Mouse (Mus musculus): ENCODE measurements around the gene Slc16a3.

The Slc16a3 gene

GRCm38 (mm10) chr11:120973318-120973717 lies 25.0 kb downstream of the Slc16a3 start:
- no peak for DNase-seq (ENCODE audit: low spot score in 2 of 2)

GRCm38 (mm10) chr11:120979711-120980426 lies 31.6 kb downstream of the Slc16a3 start:
- DNase-seq (ENCODE audit: low spot score in 2 of 2), result no peak

DNA sequence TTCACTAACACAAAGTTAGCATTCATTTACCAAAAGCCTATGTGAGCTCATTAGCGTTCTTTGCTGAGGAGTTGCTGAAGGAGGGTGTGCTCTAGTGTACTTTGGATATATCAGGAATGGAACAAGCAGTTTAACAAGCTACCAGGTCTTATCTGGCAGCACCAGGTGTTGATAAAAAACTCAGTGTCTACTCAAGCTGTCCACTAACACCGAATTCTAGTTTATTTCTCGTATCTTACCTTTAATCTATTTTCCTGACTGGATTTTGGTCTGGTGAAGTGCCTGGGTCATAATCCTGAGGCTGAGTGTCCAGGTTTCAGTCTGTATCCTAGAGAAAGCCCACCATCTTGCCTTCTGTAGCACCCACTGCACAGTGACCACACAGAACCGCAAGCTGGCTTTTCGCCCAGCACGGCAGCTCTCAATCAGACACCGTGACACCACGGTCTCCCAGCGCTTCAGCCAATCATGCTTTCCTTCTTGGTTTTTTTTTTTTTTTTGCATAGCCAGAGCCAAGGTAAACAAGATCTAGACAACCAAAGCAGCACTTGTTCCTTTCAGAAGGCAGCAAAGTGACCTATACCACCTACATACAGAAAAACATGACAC lies 32.3 kb downstream of the Slc16a3 start:
- DNase-seq (ENCODE audit: low spot score in 2 of 2), result no peak

DNA sequence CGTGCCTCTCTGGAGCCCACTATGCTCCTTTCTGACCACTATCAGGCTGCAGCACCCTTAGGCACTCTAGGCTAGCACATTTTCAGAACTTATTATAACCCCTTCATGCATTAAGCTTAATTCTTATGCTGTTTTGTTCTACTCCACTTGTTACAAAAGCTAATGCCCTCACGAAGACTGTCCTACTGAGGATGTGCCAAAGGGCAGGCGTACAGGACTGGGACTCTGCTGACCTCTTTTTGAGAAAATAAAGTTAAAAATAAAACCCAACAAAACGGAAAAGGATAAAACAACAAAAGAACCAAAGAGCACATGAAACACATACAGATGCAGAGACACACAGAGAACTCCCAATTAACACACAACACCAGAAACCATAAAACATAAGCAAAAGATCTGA lies 33.4 kb downstream of the Slc16a3 start:
- DNase-seq (ENCODE audit: low spot score in 2 of 2), result no peak

GRCm38 (mm10) chr11:120982459-120982858 lies 34.2 kb downstream of the Slc16a3 start:
- DNase-seq (ENCODE audit: low spot score in 2 of 2), result no peak

DNA sequence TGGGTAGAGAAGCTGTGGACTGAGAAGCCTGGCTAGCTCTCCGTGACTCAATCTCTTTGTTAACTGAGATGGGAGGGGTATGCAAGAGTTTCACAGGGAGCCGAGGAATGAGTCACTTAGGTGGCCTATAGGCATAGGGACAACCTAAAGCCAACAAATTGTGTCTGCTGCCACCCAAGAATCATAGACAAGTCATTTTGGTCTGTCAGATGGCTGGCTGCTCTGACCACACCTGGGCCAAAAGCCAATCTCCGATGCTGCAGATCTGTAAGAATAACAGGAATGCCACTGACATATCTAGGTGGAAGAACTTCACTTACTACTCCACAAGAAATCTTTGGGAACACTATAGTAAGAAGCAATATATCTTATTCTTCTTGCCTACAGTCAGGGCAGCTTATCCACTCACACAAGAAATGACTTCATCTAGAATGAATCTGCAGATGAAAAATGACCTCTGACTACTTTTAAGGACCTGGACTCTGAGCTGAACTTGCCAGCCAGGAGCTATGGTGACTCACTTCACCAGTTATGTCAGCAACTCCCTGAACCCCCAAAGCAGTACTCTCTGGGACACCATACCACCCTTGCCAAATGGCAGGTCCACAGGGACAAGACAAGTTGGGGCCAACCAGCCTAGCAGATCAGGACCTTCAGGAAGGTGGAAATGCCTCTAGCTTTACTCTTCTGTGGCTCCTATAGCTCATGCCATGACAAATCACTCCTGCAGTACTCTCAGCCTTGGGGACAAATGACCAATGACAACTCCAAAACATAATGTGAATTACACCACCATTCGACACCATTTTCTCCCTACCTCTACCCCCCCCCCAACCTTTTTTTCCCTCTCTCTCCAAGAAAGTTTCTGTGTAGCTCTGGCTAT lies 36.4 kb downstream of the Slc16a3 start:
- DNase-seq (ENCODE audit: low spot score in 2 of 2), result no peak

DNA sequence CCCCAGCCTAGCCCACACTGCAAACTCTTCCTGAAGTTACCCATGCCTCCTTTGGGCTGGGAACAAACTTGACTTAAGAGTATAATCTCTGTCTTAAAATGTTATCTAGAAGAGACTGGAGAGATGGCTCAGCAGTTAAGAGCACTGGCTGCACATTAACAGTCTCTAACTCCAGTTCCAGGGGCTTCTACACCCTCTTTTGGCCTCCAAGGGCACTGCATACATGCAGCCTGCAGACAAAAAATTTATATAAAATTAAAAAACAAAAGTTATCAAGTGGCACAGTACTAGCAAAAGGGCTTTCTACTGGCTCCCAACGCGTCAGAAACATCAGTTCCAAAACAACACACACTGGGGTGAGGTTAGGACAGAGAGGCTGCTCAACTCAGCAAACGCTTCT lies 39.3 kb downstream of the Slc16a3 start:
- DNase-seq (ENCODE audit: low spot score in 2 of 2), result no peak

GRCm38 (mm10) chr11:120988410-120988809 lies 40.1 kb downstream of the Slc16a3 start:
- no peak for DNase-seq (ENCODE audit: low spot score in 2 of 2)

- DNase-seq (ENCODE audit: low spot score in 2 of 2), result no peak
These were observed 41.2 kb downstream of the Slc16a3 start for GRCm38 (mm10) chr11:120989523-120989922.

- no peak for DNase-seq (ENCODE audit: low spot score in 2 of 2)
These were observed 42.0 kb downstream of the Slc16a3 start for GRCm38 (mm10) chr11:120990126-120990781.

GRCm38 (mm10) chr11:120990951-120991526 lies 42.8 kb downstream of the Slc16a3 start, which contains the start of gene Csnk1d:
Gene Csnk1d (minus strand): TSS chr11:120991330.
- DNase-seq (ENCODE audit: low spot score in 2 of 2), result peak; percentile 99 to 100

DNA sequence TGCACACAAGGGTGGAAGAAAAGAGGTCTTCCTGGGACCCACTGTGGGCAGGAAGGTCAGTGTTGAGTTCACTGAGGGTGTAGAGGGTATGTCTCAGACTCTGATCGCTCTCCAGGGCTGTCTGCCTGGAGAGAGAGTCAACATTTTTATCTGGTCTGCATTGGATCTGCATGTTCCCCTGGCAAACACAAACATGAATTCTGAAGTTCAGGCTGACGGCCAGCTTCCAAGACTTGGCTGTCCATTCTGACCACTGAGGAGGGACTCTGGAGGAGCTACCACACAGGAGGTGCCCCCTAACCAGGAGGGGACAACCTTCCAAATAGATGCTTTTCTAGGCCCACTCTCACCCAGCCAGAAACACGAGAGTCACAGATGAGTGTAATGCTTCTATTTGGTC lies 43.5 kb downstream of the Slc16a3 start:
- peak in 1 of 2 experiments; percentile 19 for DNase-seq (ENCODE audit: low spot score in 2 of 2)

DNA sequence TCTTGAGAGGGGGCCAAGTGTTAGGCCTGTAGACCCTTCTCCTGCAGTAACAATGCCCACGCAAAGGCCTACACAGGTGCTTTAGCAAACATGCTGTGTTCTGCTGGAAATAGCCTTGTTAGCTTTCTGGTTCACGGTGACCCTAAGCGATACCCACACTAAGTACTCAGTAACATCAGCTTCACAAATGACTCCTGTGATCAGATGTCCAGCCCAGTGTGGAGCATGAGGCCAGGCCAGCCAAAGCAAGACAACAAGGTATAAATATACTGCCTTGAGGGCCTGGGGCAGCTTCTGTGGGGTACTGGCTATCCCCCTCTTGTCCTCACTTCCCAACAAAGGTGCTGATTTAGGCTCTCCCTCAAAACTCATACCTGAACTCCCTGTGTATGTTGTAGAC lies 44.8 kb downstream of the Slc16a3 start:
- DNase-seq (ENCODE audit: low spot score in 2 of 2), result no peak

DNA sequence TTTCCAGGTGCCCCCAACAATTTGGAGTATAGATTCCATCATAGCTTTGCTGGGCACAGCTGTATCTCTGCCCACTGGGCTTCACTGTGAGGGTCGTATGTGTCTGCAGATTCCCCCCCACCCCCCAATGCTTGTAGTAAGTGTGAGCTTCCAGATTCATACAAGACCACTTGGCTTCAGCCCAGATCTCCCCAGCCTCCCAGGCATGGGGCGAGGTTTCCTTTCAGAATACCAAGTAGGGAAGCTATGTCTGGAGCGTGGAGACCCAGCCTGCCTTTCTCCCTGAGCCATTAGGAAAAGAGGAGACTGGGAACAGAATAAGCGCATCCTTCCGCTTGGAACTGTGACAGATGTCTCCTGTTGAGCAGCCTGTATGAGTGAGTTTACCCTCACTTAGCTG lies 45.3 kb downstream of the Slc16a3 start:
- DNase-seq (ENCODE audit: low spot score in 2 of 2), result no peak

DNA sequence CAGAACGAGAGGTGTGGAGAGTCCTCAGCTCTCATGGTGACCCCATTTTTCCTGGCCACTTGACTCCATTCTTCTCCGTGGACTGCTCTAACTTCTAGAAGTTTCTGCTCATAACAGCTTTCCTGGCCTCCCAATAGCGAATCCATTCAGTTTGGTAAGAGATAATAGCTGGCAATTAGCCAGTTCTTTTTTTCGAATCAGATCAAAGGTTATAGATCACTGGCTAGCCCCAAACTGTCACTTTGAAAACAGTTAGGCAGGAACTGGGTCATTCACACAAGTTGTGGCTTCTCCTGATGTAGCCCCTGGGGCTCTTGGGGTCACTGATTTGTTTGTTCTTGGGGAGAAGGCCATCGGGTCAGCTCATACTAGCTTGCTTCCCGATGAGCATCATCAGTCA lies 46.5 kb downstream of the Slc16a3 start:
- no peak for DNase-seq (ENCODE audit: low spot score in 2 of 2)

GRCm38 (mm10) chr11:121001966-121002365 lies 53.7 kb downstream of the Slc16a3 start:
- no peak for DNase-seq (ENCODE audit: low spot score in 2 of 2)

DNA sequence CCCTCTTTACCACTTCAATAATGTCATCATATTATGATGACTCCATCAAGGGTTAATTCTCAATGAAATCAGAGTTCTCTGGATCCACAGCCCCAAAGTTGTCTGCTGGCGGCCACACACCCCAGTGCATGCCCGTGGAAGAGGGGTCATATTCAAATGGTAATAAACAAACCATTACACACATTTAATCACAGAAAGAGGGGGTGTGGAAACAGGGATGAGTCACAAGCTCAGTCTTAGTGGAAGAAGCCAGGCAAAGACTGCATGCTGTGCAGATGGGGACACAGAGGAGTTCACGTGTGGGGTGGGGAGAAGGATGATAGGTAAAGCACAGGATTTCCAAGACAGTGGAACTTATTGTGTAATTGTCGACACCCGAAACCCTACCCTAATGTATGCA lies 56.0 kb downstream of the Slc16a3 start:
- DNase-seq (ENCODE audit: low spot score in 2 of 2), result no peak

DNA sequence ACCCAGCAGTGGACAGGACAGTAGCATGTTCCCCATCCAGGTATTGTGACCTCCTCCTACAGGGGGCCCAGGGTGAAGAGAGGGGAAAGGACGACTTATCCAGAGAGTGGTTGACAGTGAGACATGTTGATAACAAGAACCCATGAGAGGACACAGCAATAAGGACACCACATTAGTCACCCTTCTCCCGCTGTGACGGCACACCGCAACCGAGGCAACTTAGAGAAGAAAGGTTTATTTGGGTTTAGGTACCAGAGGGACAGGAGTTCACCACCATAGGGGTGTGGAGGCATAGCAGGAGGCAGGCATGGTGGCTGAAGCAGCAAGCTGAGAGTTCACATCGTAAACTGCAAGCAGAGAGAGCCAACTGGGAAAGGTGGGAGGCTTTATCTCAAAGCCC lies 57.9 kb downstream of the Slc16a3 start:
- DNase-seq (ENCODE audit: low spot score in 2 of 2), result no peak

GRCm38 (mm10) chr11:121010044-121010755 lies 61.9 kb downstream of the Slc16a3 start:
- no peak for DNase-seq (ENCODE audit: low spot score in 2 of 2)
